Mouse (Mus musculus): ENCODE results near the gene Tmem114. TPM values are rescaled to one million over a fixed set of nuclear protein-coding genes. Genes with fewer than 3 reads are reported as not detected.

Tmem114 gene
- polyA plus RNA-seq (2017; shearing (Covaris generic)), result not detected

DNA sequence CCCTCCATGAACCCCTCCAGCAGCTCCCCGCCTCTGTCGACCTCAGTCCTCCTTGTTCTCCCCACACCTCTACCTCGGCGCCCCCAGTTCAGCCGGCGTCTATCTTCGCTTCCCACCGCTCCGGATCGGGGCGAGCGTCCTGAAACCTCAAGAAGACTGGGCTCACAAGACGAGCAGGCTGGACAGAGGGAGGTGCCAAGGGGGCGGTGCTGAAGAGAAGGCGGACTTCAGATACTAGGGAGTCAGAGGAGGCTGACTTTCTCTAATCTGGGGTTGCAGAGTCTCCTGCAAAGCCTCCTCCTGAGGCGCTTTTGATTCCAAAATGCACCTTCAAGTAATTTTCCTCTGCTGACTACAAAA is at the start of gene Tmem114:
Gene Tmem114 (minus strand): TSS at position 166 of the 360 bp plus-strand sequence.
- ATAC-seq, result no peak

DNA sequence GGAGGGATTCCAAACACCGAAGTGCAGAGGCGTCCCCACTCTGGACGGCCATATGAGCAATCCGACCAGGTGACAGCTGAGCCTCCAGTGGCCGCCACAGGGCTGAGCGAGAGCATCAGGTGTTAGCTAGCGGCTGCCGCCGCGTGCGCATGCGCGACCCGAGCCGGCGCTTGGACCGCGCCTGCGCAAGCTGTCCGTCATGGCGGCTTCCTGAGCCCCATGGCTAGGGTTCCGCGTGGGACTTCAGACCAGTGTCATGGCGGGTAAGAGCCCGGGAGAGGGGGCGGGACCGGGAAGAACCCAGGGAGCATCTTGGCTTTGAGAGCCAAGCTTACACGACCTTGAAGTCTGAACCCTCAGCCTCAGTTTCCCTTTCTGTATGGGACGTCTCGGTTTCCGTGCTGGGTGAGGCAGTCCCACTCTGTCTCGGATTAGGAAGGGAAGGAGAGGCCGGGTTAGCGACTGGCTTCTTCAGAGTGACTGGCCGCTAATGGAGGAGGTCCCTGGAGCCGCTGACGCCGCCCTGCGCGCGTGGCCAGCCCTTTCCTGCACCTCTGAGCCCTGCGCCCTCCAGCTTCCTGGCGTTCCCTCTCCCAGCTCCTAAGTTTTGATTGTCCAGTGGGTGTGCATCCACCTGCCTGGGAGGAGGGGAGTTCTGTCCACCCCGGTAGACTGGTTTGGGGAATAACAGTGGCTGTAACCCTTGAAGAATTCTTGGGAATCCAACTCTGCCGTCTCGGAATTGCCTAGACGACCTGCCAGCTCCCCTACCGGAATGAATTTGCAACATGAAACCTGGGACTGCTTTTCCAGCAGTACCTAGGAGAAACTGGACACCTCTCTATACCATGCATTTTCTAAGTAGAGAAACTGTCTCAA is 45.9 kb upstream of the Tmem114 start, which contains the start of gene Mettl22:
Gene Mettl22 (plus strand): TSS at position 186 of the 879 bp plus-strand sequence.
- ATAC-seq, result peak; percentile 92

DNA sequence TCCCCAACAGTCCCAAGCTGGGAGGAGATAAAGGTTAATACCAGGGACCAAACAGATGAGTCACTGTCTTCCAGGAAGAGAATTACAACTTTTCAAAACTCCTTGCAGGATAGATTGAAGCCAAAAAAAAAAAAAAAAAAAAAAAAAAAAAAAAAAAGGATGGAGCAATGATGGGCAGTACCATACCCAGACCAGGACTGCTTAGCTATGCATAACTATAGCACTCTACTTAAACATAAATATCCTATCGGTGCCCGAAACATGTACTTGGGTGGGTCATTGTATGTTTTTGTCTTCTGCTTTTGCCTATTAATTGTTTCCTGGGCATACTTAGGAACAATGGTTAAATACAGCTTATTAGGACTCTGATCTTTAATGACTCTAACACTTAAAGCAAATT is 45.2 kb upstream of the Tmem114 start:
- ATAC-seq, result peak; percentile 34

DNA sequence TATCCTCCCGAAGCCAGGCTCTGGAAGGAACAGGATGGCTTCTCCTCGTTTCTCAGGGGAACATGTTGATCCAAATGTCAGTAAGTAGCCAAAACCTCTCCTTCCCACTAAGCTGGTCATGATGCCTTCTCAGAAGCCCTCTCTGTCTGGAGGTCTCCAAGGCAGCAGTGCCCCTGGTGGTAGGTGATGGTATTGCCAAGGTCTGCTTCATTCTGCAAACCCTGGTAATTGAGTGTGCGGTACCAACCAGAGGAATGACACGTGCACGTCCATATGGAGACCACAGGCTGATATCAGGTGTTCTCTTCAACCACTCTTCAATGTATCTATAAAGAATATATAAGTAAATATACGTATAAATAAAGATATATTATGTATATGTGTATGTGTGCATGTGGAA is 34.2 kb upstream of the Tmem114 start:
- peak; percentile 77 for ATAC-seq

DNA sequence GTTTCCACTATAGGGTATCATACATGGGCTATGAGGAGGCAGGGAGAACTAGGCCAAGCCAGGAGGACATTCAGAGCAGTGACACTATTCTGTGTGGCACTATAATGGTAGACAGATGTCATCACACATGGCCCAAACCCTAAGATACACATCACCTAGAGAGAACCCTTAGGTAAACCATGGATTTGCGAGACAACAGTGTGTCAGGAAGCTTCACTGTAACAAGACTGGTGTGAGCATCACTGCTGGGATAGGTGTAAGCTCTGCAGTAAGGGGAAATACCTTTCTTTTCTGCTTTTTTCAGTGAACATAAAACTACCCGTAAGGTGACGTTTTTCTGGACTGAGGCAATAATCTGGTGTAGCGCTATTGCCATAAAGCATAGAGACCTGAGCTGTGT is 33.5 kb upstream of the Tmem114 start:
- no peak for ATAC-seq

DNA sequence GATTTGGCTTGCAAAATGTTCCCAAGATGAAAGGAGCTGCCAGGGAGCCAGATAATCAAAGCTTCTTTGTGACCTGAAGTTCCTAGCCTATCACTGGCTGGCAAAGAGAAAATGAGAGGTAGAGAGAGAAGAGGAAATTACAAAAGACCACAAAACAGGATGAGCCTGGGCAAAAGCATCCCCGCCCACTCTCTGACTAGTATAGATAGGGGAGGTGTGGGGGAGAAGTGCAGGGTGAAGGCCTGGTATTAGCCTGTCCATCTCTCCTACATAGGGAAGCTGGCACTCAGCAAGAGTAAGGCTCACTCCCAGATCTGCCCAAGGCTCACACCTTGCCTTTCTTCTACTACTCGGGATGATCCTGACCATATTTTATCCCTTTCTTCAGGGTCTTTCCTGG is 30.3 kb upstream of the Tmem114 start:
- ATAC-seq, result peak; percentile 92

DNA sequence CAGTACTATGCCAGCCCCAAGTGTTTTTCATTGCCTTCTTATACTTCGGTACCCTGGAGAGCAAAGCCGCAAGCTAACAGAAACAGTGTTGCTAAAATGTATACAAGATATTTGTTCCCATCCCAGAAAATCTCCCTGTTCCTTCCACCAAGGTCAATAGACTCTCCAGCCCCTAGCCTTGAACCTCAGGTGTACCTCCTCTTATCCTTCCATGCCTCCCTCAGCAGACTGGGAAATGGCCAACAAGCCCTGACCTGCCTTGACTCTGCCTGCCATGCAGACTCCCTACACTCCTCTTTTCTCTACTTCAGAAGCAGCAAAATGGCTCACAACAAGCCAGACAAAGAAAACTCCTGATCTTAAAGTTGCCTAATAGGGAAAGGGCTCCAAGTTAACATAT is 28.4 kb upstream of the Tmem114 start:
- no peak for ATAC-seq

DNA sequence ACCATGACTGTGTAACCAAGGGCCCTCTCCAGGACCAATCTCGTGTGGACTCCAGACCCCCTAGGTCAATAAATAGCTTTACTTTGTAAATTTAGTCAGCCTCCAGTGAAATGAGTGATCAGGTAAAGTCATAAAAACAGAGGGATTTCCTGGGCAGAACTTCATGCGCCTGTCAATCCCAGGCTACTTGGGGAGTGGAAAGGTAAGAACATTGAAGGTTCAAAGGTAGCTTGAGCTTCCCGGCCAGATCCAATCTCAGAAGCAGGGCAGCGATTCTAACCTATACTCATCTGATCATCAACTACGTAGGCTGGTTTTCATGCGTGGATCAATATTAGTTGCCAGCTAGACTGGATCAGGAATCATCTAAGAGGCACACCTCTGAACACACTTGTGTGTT is 21.3 kb upstream of the Tmem114 start:
- ATAC-seq, result no peak

DNA sequence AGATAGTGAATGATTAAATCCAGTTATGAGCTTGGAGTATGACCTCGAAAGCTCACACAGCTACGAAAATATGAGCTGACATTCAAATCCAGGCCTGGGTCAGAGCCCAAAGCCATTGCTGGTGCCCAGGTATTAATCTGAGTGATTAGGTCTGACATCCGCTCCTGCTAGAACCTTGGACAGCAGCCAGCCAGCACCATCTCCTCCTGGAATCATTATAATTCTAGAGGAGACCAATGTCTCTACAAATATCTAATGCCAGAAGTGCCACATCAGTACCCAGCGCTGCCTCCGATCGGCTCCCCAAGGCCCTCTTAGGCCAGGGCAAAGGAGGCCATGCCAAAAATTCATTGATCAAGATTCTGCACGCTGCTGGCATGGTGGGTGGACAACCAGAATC is 20.0 kb upstream of the Tmem114 start:
- no peak for ATAC-seq

DNA sequence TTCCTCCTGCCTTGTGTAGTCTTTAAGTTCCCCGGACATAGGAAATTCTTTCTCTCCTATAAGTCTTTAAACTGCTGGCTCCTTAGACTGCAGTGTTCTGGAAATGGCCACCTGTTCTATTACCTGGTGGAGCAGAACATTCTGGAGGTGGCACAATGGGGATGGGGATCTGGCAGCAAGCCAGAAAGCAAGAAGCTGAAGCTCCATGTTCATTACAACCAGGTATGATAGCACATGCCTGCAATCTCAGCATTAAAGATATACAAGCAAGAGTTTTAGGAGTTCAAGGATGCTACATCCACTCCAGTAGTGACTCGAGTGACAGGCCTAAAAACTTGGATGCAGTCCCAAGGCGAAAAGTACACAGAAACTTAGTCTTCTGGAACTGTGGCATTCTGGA is 7.7 kb upstream of the Tmem114 start:
- ATAC-seq, result no peak

DNA sequence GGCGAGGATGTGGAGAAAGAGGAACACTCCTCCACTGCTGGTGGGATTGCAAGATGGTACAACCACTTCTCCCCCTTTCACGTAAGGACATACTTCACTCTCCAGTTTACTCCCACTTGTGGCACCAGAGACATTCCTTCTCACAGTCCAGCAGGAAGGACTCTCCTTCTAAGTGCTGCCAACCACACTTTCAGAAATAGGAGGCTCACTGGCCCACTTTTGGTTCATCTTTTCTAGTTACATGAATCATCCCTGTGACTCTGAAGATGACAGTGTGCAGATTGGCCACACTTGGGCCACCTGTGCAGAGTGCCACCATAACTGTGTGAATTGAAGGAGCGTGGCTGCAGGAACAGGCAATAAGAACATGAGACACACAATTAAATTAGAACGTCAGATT is 4.6 kb upstream of the Tmem114 start:
- no peak for ATAC-seq

DNA sequence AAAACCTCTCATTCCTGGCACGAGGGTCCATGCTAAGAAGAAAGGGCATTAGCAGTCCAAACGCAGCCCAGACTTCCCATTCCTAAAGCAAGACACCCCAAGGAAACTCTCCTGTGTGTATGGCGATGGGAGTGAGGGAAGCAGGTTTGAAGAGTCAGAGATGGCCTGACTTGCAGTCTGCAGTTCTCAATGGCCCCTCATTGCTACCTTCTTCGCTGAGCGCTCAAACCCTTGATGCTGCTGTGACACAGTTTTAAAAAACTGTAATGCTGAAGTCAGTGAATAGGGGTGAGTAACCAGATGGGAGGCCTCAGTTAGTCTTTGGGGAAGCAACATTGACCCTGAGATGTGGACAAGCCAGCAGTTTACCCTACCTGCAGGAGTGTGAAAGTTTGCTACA is 800 bp upstream of the Tmem114 start:
- no peak for ATAC-seq

DNA sequence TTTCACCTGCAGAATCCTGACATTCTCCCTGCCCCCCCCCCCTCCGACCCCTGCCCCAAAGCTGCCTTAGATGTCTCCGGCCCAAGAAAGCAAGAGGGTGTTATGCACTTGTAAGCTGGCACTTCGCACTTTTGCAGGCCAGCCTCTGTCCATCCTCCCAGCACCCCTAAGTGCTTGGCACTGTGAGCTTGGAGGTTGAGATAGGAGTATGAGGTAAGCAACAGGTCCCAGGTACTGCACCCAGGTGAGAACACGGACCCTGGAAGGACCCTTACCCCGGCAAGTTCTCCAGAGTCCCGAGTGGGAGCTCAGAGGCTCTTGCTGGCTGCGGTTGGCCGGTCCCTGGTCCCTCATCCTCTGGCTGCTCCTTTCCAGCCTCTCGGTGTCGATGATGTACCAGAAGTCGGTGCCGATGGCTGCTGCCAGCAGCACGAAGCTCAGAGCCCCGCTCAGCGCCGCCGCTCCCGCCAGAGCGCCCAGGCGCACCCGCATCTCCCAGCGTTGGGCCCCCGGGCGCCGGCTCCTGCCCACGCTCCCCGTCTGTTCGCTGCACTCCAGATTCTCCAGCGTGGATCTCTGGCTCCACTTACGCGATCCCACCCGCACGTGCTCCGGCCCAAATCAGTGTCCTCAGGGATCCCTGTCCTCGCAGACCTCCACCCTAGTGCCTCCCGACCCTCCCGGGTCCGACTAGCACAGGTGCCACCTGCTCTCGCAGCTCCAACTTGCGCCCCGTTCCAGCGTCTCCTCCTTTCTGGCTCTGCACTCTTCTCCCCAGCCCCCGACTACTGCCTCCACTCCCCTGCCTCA is 570 bp downstream of the Tmem114 start:
- ATAC-seq, result no peak

DNA sequence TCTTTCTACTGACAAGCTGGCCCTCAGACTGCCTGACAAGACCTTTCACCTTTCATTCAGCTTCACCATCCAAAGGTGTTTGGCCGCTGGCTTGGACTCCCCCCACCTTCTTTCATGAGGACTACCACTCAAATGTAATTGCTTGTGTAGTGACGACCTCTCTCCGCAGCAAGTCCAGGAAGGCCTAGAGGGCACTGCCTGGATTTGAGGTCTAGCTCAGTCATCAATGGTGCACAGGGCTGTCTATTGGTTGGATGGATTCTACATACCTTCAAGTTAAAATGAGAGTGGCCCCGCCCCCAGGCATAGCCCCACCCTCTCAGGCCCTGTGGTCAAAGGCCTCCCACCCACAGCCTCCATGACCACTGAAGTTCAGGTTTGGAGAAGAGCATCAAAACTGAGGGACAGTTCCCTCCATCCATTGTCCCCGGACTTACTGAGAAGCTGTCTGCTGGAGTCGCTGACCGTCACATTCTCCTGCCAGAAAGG is 1.3 kb downstream of the Tmem114 start:
- no peak for ATAC-seq

DNA sequence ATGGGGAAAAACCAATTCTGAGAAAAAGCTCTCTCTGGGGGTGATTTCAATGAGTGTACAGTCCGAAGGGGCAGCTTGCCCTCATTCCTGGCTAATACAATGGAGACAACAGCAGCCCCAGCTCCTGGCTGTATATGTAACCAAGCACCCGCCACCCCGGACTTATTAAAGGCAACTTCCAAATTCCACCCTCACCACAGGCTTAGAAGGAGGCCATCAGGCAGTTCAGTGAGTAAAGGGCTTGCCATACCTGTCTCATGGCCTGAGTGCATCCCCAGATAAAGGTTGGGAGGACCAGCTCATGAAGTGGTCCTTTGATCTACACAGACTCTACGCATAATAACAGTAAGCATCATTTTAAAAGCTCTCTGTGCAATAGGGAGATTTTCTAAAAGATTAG is 4.1 kb downstream of the Tmem114 start:
- ATAC-seq, result no peak

DNA sequence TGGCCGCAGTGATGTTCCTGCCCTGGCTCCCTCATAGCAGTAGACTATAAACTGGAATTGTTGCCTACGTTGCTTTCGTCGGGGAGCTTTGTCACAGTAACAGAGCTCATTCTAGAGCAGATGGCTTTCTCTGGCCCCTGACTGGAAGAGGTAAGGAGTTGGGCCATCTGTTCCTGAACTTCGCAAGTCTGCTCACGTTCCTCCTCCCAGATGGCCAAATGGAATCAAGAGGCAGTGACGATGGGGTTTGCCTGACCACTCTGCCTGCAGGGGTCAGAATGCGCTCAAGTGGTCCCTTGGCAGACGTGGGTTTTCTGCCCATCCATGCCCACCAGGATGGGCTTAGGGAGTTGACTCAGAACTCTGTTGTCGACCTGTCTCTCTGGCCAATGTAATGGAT is 4.6 kb downstream of the Tmem114 start:
- no peak for ATAC-seq

DNA sequence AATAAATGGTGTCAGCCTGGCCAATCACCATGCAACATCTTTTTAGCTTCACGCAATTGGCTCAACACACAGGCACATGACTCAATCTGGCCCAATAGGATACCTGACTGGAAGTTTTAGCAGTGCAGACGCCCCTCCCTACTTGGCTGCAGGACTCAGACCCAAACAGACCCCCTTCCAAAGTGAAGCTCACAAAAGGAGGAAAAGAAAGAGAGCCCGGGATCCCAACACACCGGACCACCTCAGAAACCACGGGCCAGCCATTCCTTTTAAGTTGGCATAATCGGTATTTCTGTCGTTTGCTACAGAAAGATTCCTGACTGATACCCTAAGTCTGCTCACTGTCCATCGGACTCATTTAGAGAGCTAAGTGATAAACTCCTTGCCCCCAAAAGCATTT is 5.3 kb downstream of the Tmem114 start:
- ATAC-seq, result no peak

DNA sequence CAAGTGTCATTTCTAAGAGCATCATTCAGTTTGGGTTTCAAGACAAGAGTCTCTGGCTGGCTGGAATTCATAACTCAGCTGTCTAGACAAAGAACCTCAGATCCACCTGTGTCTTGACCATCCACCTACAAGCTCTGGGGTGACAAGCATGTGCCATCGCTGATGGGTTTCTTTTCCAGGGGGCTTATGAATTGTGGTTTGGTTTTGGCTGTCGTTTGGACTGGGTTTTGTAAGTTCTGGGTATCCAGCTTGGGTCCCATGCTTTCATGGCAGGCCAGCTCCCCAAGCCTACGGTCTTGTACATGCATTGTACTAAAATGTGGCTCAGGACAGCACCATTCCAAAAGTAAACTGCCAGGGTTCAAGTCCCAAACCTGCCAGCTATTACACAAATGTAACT is 6.8 kb downstream of the Tmem114 start:
- ATAC-seq, result no peak

DNA sequence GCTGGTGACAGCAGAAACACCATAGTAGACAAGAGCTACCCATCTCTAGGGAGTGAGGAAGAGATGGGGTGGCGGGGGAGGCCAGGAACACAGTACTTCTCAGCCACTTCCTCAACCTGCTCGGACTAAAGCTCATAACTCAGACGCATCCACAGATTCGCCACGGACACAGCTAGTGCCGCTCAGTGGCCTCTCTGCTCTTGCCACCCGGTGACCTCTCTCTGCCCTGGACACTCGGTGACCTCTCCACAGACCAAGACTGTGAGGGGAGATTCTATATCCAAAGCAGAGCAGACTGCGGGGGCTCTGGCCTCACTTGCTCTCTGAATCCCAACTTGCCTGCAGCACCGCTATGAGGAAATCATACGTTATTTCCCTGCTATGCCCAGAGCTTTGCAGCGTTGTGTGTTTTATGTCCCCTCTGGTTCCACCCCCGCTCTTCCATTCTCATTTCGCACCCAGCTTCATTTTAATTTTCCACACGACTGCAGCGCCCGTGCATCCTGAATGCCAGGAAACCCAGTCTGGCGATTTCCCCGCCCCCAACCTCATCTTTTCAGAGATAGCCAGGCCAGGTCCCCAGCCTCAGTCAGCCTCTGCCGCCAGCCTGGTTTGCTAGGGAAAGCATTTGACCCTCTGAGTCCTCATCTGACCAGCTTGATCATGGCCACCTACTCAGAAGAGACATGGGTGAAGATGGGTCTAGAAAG is 7.8 kb downstream of the Tmem114 start:
- no peak for ATAC-seq

DNA sequence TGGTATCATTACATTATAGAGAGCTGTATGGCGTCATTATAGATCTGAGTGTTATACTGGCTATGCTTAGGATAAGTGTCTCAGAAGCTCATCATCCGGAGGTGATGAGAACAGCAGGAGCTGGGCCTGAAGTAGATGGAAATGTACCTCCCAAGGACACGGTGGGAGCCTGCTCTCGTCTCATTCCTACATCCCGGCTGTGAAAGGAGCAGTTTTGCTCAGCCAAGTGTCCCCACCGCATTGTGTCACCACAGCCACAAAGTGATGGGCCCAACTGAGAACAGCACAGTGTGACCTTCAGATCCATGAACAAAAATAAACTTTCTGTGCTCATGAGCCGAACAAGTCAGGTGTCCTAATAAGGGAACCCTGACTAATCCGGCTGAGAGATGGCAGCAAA is 8.9 kb downstream of the Tmem114 start:
- no peak for ATAC-seq

DNA sequence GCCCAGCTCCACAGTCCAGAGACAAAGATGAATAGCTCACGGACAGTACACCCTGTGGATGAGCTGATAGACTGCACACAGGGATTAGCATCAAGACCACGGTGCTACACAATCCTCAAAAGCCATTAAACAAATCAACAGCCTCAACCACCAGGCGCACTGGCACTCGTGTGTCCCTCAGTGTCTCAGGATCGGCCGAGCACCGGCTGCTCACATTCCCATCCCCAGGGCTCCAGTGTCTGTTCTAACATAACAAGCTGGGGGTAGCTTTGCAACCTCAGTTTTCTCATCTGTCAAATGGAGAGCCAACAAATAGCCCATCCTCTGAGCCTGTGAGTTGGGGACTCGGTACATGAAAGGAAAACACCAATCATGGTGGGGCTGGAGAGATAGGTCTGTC is 11.5 kb downstream of the Tmem114 start:
- no peak for ATAC-seq

DNA sequence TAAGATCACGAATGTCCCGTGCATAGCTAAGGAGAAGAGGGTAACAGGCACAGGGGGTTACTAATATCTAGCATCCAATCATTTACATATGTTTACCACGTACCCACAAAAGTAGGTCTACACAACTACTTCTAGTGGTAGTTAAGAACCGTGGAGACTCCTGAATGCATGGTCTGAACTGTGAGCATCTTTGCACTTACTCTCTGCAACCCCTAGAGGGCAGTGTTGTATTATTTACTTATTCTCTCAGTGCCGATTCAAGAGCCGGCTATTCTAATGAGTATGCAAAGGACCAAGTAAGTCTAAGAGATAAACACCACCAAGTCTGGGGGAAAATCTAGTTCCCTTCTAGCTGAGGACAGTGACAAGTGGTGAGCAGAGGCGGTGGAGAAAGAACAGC is 12.7 kb downstream of the Tmem114 start:
- ATAC-seq, result peak; percentile 89

DNA sequence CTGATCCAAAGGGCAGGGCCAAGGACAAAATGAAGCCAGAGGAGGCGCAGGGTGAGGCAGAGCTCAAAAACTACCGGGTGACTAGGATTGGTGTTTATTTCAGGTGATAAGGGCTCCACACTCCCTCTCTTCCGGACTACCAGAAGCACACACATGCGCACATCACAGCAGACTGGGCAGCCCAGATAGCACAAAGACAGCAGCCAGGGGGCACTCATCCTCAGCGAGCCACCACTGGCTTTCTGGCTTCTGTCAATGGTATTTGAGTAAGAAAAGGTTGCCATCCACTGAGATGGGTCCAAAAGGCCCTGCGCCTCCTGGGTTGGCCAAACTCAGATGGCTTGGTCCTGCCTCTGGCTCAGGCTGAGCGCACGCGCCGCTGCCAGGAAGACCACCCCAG is 15.7 kb downstream of the Tmem114 start:
- ATAC-seq, result peak; percentile 53
